Mouse (Mus musculus) midbrain, embryonic 11.5 days (tissue): ENCODE results near the gene Trpm3. TPM values are rescaled to one million over a fixed set of nuclear protein-coding genes. Genes with fewer than 3 reads are reported as not detected.
"Not testable (repeated sequence)": the region's sequence is repeated elsewhere in the genome, so short reads cannot be mapped to it uniquely, and the experiment has no call there.

Source experiments
- ATAC-seq: fragments of 200-750 bp; cut with Nextera tagmentation; 2 replicates; pipeline ENCODE4 v1.8.0; 2017; ENCODE audit warnings: moderate TSS enrichment, moderate library complexity; ENCODE audit not compliant: low FRiP score
- DNase-seq: peaks from one replicate; pipeline ENCODE4 v3.0.0; 2015; ENCODE audit warnings: low spot score; ENCODE audit errors: missing footprints
- H3K27ac ChIP-seq: fragments of 300-500 bp; sonication (generic); 2 replicates; pipeline ENCODE4 v1.5.1; 2014; ENCODE audit warnings: low read depth, low read length
- H3K27me3 ChIP-seq: fragments of 300-500 bp; sonication (generic); 2 replicates; pipeline ENCODE4 v1.6.1; 2014; ENCODE audit warnings: mild to moderate bottlenecking, low read length, moderate library complexity, mixed read lengths; ENCODE audit not compliant: control insufficient read depth, insufficient read depth
- H3K36me3 ChIP-seq: fragments of 300-500 bp; sonication (generic); 2 replicates; pipeline ENCODE4 v1.6.1; 2014; ENCODE audit warnings: mild to moderate bottlenecking, low read length, moderate library complexity, mixed read lengths; ENCODE audit not compliant: control insufficient read depth, insufficient read depth
- H3K4me1 ChIP-seq: fragments of 300-500 bp; sonication (generic); 2 replicates; pipeline ENCODE4 v1.6.1; 2014; ENCODE audit warnings: low read length; ENCODE audit not compliant: control insufficient read depth, insufficient read depth
- H3K4me2 ChIP-seq: fragments of 300-500 bp; sonication (generic); 2 replicates; pipeline ENCODE4 v1.6.1; 2014; ENCODE audit warnings: mild to moderate bottlenecking, moderate library complexity
- H3K4me3 ChIP-seq: fragments of 300-500 bp; sonication (generic); 2 replicates; pipeline ENCODE4 v1.5.1; 2014; ENCODE audit warnings: low read depth, low read length
- H3K9ac ChIP-seq: fragments of 300-500 bp; sonication (generic); 2 replicates; pipeline ENCODE4 v1.6.1; 2014; ENCODE audit warnings: low read length
- H3K9me3 ChIP-seq: fragments of 300-500 bp; sonication (generic); 2 replicates; pipeline ENCODE4 v1.6.1; 2016; ENCODE audit warnings: low read length; ENCODE audit not compliant: control insufficient read depth
- WGBS: fragments of 180-500 bp; shearing (Covaris S2); extraction: QIAGEN DNeasy Blood & Tissue Kit; methylation state at CpG from one replicate; pipeline ENCODE4 v1.1.7; 2014; 5-methylcytosine and 5-hydroxymethylcytosine counted together
- polyA plus RNA-seq: library from polyadenylated mRNA; unstranded; fragments of >200 nt; fragmentation: Nextera tagmentation; extraction: Ambion mirVana; gene quantifications from 2 replicates; pipeline ENCODE4 v1.2.1, GENCODE M21; 2014

Trpm3 gene
- polyA plus RNA-seq, 1 experiment from 2014 or later, result 4.3 TPM

DNA sequence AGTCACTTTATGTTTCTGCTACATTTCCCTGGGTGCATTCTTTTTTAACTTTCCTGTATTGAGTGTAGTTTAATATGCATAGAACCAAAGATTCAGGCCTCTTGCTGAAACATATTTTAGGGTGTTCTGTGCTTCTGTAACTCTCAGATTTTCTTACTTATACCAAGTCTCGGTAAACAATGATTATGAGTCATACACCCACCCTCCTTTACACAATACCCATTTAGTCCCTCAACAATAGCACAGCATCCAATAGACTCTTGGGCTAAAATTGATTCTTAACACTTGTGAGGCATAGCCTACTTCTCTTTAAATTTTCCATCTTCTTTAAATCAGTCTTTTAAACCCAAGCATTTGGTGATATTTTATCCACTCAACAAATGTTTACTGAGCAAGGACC lies 709.4 kb downstream of the Trpm3 start:
- Histone ChIP-seq H3K36me3 (no peaks in the 10 kb centered on the region), H3K27me3 (peaks cover 4% of the 10 kb centered on the region; the same call in 1 of the 2 replicates), H3K9me3 (no peaks in the 10 kb centered on the region), H3K9ac (no peak overlapping the region), H3K4me1 (peaks cover 16% of the 10 kb centered on the region), H3K4me3 (no peak overlapping the region), H3K4me2 (no peak overlapping the region), H3K27ac (no peak overlapping the region)
- WGBS, result 40% methylated on average over 1 of the region's 1 CpGs
- ATAC-seq, result no peak
- no peak for DNase-seq

DNA sequence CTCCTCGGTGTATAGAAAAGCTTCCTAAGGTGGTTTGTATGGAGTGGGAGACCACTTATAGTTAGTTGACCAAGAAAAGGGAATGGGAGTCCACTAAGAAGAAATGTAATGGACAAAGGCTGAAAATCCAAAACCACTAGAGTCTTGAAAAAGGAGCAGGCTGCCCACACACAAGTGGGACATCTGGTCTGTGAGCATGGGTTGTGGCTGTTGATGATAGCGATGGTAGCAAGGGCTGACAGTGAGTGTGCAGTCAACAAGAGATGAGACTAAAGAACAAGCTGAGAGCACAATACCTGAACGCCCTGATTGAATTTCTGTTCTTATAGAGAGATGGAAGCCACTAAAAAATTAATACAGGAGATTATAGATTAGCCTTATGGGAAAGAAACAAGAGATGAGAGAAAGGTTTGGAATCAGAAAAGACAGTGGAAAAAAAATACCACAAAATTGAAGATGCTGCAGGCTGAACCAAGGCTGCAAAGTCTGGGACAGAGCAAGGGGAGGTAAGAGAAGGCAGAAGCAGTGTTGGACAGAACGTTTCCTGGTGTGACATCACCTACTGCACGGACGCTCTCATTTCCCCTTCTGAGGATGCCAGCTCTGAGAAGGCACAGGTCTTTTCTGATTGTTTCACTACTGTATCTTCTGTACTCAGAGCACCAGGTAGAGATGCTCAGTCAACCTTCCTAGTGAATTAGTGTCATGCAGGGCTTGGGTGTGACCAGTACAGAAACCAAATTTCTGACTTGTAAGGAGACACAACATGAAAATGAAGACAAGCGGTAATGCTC lies 710.1 kb downstream of the Trpm3 start:
- Histone ChIP-seq H3K27ac (no peak overlapping the region), H3K27me3 (peaks cover 4% of the 10 kb centered on the region; the same call in 1 of the 2 replicates), H3K4me3 (no peak overlapping the region), H3K4me2 (no peak overlapping the region), H3K36me3 (no peaks in the 10 kb centered on the region), H3K9ac (no peak overlapping the region), H3K9me3 (no peaks in the 10 kb centered on the region), H3K4me1 (peaks cover 16% of the 10 kb centered on the region)
- ATAC-seq (no peak), DNase-seq (peak; percentile 77)
- 89% methylated on average over 7 of the region's 7 CpGs for WGBS

DNA sequence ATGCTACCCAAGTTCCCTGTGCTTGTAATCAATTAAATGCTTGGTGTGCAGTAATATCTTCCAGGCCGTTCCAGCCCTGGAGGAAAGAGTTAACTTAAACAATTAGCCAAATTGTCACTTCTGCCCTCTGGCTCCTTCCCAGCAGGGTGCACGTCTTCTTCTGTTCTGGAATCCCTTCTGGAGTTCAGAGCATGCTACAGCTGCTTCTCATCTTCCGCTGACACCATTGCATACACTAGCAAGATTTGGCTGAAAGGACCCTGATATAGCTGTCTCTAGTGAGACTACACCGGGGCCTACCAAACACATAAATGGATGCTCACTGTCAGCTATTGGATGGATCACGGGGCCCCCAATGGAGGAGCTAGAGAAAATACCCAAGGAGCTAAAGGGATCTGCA lies 712.6 kb downstream of the Trpm3 start:
- H3K9ac ChIP-seq, ATAC-seq, H3K27ac ChIP-seq, H3K4me3 ChIP-seq, H3K4me2 ChIP-seq, H3K9me3 ChIP-seq, H3K36me3 ChIP-seq, H3K27me3 ChIP-seq: not testable (repeated sequence)
- 45% methylated on average over 5 of the region's 5 CpGs for WGBS
- DNase-seq, result peak; percentile 84
- H3K4me1 ChIP-seq, result peaks cover 16% of the 10 kb centered on the region

DNA sequence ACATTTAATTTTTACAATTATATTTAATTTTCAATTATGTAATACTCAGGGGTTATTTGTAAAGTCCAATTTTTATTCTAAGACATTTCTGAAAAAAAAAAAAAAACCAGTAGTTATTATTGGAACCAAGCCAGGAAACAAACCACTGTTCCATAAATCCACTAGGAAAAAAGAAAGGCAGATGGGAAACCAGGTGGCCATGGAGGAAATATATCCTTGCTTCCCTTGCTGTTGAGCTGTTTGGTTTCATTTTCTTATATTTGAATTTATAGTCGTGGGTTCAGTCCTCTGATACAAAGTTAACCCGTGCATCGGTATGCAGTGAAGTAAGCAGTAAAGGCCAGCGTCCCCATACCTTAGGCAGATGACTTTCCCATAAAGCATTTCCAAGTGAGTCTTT lies 720.8 kb downstream of the Trpm3 start:
- ATAC-seq, result no peak
- no peaks in the 10 kb centered on the region for H3K9me3 ChIP-seq
- H3K9ac ChIP-seq, result no peak overlapping the region
- no peaks in the 10 kb centered on the region for H3K4me1 ChIP-seq
- H3K27me3 ChIP-seq, result no peaks in the 10 kb centered on the region
- no peak overlapping the region for H3K4me2 ChIP-seq
- no peaks in the 10 kb centered on the region for H3K36me3 ChIP-seq
- DNase-seq, result no peak
- no peak overlapping the region for H3K4me3 ChIP-seq
- no peak overlapping the region for H3K27ac ChIP-seq
- 95% methylated on average over 4 of the region's 4 CpGs for WGBS

DNA sequence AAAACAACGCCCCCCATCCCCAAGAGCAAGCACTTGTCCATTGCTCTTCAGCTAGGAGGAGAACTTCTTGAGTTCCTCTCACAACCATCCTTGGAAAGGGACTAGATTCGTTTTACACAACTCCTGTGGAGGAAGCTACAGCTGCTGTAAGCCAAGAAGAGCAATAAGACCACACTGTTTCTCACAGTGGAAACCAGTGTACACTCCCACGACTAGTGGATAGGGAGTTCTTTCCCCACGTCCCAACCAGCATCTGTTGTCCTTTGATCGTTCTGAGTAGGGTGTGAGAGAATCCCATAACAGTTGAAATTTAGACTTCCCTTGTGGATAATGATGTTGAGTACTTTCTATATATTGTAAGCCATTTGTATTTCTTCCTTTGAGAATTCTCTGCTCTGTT lies 728.6 kb downstream of the Trpm3 start:
- WGBS, result 79% methylated on average over 5 of the region's 5 CpGs
- no peaks in the 10 kb centered on the region for H3K36me3 ChIP-seq
- H3K4me1 ChIP-seq, result no peaks in the 10 kb centered on the region
- no peak overlapping the region for H3K4me3 ChIP-seq
- no peak overlapping the region for H3K27ac ChIP-seq
- no peaks in the 10 kb centered on the region for H3K27me3 ChIP-seq
- no peak overlapping the region for H3K9ac ChIP-seq
- DNase-seq (no peak), ATAC-seq (no peak)
- no peak overlapping the region for H3K4me2 ChIP-seq
- H3K9me3 ChIP-seq, result no peaks in the 10 kb centered on the region

DNA sequence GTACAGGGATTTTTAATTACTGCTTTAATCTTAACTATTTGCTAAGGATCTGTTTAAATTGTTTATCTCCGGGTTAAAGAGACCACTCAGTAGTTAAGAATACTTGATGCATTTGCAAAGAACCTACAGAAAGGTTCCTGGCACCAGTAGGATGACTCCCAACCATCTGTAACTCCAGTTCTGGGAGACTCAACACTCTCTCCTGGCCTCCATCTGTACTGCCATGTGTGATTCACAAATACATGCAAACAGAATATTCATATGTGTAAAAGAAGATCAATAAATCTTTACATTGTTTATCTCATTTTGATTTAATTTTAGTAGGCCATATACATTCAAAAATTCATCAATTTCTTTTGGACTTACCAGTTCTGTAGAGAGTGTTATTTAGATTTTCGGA lies 731.0 kb downstream of the Trpm3 start:
- Histone ChIP-seq H3K4me2 (no peak overlapping the region), H3K4me1 (no peaks in the 10 kb centered on the region), H3K9me3 (no peaks in the 10 kb centered on the region), H3K4me3 (no peak overlapping the region), H3K36me3 (no peaks in the 10 kb centered on the region), H3K27ac (no peak overlapping the region), H3K27me3 (no peaks in the 10 kb centered on the region), H3K9ac (no peak overlapping the region)
- WGBS, result 84% methylated on average over 2 of the region's 2 CpGs
- ATAC-seq (no peak), DNase-seq (no peak)

DNA sequence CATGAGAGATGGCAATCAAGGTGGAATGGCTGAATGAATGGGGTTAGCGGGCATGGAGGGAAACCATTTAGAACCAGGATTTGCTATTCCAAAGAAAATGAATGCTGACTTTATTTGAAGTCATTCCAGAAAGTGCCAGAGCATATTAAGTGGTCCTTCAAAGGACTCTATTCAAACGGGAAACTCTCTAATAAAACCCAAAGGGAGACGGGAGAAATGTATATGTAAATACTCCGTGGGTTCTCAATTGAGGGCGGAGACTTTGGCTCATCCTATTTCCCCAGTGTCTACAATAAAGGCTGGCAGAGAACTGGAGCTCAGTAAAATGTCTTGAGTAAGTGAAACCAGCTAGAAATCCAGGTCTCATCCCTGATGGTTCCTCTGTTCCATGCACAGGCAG lies 733.6 kb downstream of the Trpm3 start:
- Histone ChIP-seq H3K4me3 (no peak overlapping the region), H3K27me3 (no peaks in the 10 kb centered on the region), H3K9me3 (no peaks in the 10 kb centered on the region), H3K4me2 (no peak overlapping the region), H3K9ac (no peak overlapping the region), H3K4me1 (no peaks in the 10 kb centered on the region), H3K27ac (no peak overlapping the region), H3K36me3 (no peaks in the 10 kb centered on the region)
- ATAC-seq, result no peak
- DNase-seq, result no peak
- WGBS, result 62% methylated on average over 5 of the region's 5 CpGs

DNA sequence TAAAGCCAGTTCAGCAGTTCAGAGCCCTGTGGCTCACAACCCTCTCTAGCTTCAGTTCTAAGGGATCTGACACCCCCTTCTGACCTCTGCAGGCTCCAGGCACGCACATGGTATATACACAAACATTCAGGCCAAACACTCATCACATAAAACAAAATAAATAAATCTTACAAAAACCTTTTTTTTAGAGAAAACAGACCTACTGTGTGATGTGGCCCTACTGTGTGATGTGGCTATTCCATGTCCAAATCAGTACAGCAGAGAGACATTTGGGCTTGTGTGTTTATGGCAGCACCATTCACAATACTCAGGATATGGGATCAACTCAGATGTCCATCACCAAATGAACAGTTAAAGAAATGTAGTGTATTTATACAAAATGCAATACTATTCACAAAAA lies 741.4 kb downstream of the Trpm3 start:
- WGBS, result 64% methylated on average over 1 of the region's 1 CpGs
- no peak for ATAC-seq

DNA sequence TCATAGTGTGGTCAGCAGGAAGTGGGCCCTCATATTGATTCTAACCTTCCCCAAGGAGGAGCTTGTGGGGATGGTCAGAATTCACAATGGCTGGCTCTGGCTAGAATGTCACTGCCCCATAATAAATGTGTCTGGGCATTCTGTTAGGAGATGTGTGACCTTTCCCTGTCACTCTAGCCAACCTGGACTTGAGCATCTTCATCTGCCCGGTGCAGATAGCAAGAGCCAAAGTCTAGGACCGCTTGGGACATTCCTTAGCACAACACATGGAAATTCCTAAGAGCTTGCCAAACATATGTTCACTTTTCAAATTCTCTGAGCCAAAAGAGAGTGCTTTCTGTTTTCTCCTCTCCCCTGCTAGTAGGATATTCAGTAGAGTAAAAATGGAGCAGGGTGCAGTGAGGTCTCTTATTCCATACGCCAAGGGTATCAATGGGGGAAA lies 743.8 kb downstream of the Trpm3 start:
- no peaks in the 10 kb centered on the region for H3K36me3 ChIP-seq
- H3K9me3 ChIP-seq, result no peaks in the 10 kb centered on the region
- no peak overlapping the region for H3K4me3 ChIP-seq
- DNase-seq, result no peak
- H3K4me1 ChIP-seq, result no peaks in the 10 kb centered on the region
- no peak for ATAC-seq
- H3K4me2 ChIP-seq, result no peak overlapping the region
- no peak overlapping the region for H3K9ac ChIP-seq
- H3K27ac ChIP-seq, result no peak overlapping the region
- no peaks in the 10 kb centered on the region for H3K27me3 ChIP-seq
- WGBS, result 80% methylated on average over 3 of the region's 3 CpGs

More for the DNA sequence above, 741.4 kb downstream of the Trpm3 start:
- H3K4me1 ChIP-seq, result no peaks in the 10 kb centered on the region
- H3K4me2 ChIP-seq, result no peak overlapping the region
- no peaks in the 10 kb centered on the region for H3K27me3 ChIP-seq
- H3K36me3 ChIP-seq, result no peaks in the 10 kb centered on the region
- DNase-seq, result no peak
- no peak overlapping the region for H3K27ac ChIP-seq
- no peak overlapping the region for H3K9ac ChIP-seq
- no peaks in the 10 kb centered on the region for H3K9me3 ChIP-seq
- H3K4me3 ChIP-seq, result no peak overlapping the region
